Mouse (Mus musculus): ENCODE measurements around the gene Hoxa9.

The Hoxa9 gene

GRCm38 (mm10) chr6:52230516-52231165 is at the start of gene Hoxa9:
TSS of gene Hoxa9 (minus strand) at chr6:52231089.
- in situ Hi-C loops (cut with MboI; ENCODE audit: unreplicated experiment in 2 of 2): loop anchor here in 1 of 2 experiments (25.0 kb wide), 1 partner anchor 1568 kb away; the partner anchor contains the start of gene Npvf

- in situ Hi-C loops (cut with MboI; ENCODE audit: unreplicated experiment in 2 of 2): no loop called here
Measured at GRCm38 (mm10) chr6:52276920-52277319, 46.0 kb upstream of the Hoxa9 start.

- in situ Hi-C loops (cut with MboI; ENCODE audit: unreplicated experiment in 2 of 2): no loop called here
Measured at GRCm38 (mm10) chr6:52276382-52276781, 45.5 kb upstream of the Hoxa9 start.

GRCm38 (mm10) chr6:52275563-52276280 is 44.8 kb upstream of the Hoxa9 start:
- in situ Hi-C loops (cut with MboI; ENCODE audit: unreplicated experiment in 2 of 2): no loop called here

- in situ Hi-C loops (cut with MboI; ENCODE audit: unreplicated experiment in 2 of 2): loop anchor here in 1 of 2 experiments (25.0 kb wide), 1 partner anchor 1938 kb away; no protein-coding TSS in a partner anchor
Measured at GRCm38 (mm10) chr6:52274576-52274975, 43.7 kb upstream of the Hoxa9 start.

- in situ Hi-C loops (cut with MboI; ENCODE audit: unreplicated experiment in 2 of 2): loop anchor here in 1 of 2 experiments (25.0 kb wide), 1 partner anchor 1939 kb away; no protein-coding TSS in a partner anchor
Measured at GRCm38 (mm10) chr6:52273656-52274280, 42.9 kb upstream of the Hoxa9 start.

- in situ Hi-C loops (cut with MboI; ENCODE audit: unreplicated experiment in 2 of 2): loop anchor here in 1 of 2 experiments (25.0 kb wide), 1 partner anchor 1939 kb away; no protein-coding TSS in a partner anchor
Measured at GRCm38 (mm10) chr6:52272766-52273655, 42.1 kb upstream of the Hoxa9 start.

- in situ Hi-C loops (cut with MboI; ENCODE audit: unreplicated experiment in 2 of 2): loop anchor here in 1 of 2 experiments (25.0 kb wide), 1 partner anchor 1942 kb away; no protein-coding TSS in a partner anchor
Measured at GRCm38 (mm10) chr6:52270494-52271480, 39.9 kb upstream of the Hoxa9 start.

GRCm38 (mm10) chr6:52268756-52269155 is 37.9 kb upstream of the Hoxa9 start:
- in situ Hi-C loops (cut with MboI; ENCODE audit: unreplicated experiment in 2 of 2): loop anchor here in 1 of 2 experiments (25.0 kb wide), 1 partner anchor 1944 kb away; no protein-coding TSS in a partner anchor

- in situ Hi-C loops (cut with MboI; ENCODE audit: unreplicated experiment in 2 of 2): loop anchor here in 1 of 2 experiments (25.0 kb wide), 1 partner anchor 1944 kb away; no protein-coding TSS in a partner anchor
Measured at GRCm38 (mm10) chr6:52268341-52268740, 37.5 kb upstream of the Hoxa9 start.

GRCm38 (mm10) chr6:52267691-52268090 is 36.8 kb upstream of the Hoxa9 start:
- in situ Hi-C loops (cut with MboI; ENCODE audit: unreplicated experiment in 2 of 2): loop anchor here in 1 of 2 experiments (25.0 kb wide), 1 partner anchor 1945 kb away; no protein-coding TSS in a partner anchor

GRCm38 (mm10) chr6:52267221-52267620 is 36.3 kb upstream of the Hoxa9 start:
- in situ Hi-C loops (cut with MboI; ENCODE audit: unreplicated experiment in 2 of 2): loop anchor here in 1 of 2 experiments (25.0 kb wide), 1 partner anchor 1945 kb away; no protein-coding TSS in a partner anchor

GRCm38 (mm10) chr6:52266666-52266985 is 35.7 kb upstream of the Hoxa9 start:
- in situ Hi-C loops (cut with MboI; ENCODE audit: unreplicated experiment in 2 of 2): loop anchor here in 1 of 2 experiments (25.0 kb wide), 1 partner anchor 1946 kb away; no protein-coding TSS in a partner anchor

GRCm38 (mm10) chr6:52265913-52266665 is 35.2 kb upstream of the Hoxa9 start:
- in situ Hi-C loops (cut with MboI; ENCODE audit: unreplicated experiment in 2 of 2): loop anchor here in 1 of 2 experiments (25.0 kb wide), 1 partner anchor 1946 kb away; no protein-coding TSS in a partner anchor

- in situ Hi-C loops (cut with MboI; ENCODE audit: unreplicated experiment in 2 of 2): loop anchor here in 1 of 2 experiments (25.0 kb wide), 1 partner anchor 1947 kb away; no protein-coding TSS in a partner anchor
Measured at GRCm38 (mm10) chr6:52265306-52265912, 34.5 kb upstream of the Hoxa9 start.

GRCm38 (mm10) chr6:52264106-52264790 is 33.4 kb upstream of the Hoxa9 start:
- in situ Hi-C loops (cut with MboI; ENCODE audit: unreplicated experiment in 2 of 2): loop anchor here in 1 of 2 experiments (25.0 kb wide), 1 partner anchor 1948 kb away; no protein-coding TSS in a partner anchor

- in situ Hi-C loops (cut with MboI; ENCODE audit: unreplicated experiment in 2 of 2): loop anchor here in 1 of 2 experiments (25.0 kb wide), 1 partner anchor 1949 kb away; no protein-coding TSS in a partner anchor
Measured at GRCm38 (mm10) chr6:52263321-52263585, 32.4 kb upstream of the Hoxa9 start.
